Mouse (Mus musculus): Measurements from ENCODE around the gene Cdk5.

GRCm38 (mm10) chr5:24393392-24393997, 29.8 kb downstream of the Cdk5 start, which contains the start of gene Abcb8:
- TF ChIP-seq CTCF (IDR thresholded peaks at IDR 0.05; ENCODE audit: control insufficient read depth, insufficient read depth, insufficient replicate concordance, low read depth, low read length) (peak; percentile 92), POLR2A (IDR thresholded peaks at IDR 0.05; ENCODE audit: control insufficient read depth, low read depth, low read length) (no peak)

Data from testis, adult 2 months (tissue).